14 mouse cellular contexts compared by ENCODE assay signal in genomic region chr13:47056126-47056525, GRCm38 (mm10). TPM values are rescaled to one million over a fixed set of nuclear protein-coding genes. Genes with fewer than 3 reads are reported as not detected.
DNase-seq lines count a peak whose midpoint lies in the region; ATAC-seq lines count a peak whose summit lies in the region.
"Had no signal": no experiment of that assay in that cellular context is flagged by ENCODE, and none has a peak within 500 bp of the region (broad histone marks: within the 10 kb centered on the region; RNA-seq: fewer than 3 reads in every experiment).

No protein-coding gene starts in this region.

- no peaks in the 10 kb centered on the region for H3K9me3 ChIP-seq in forebrain, embryonic 14.5 days (replicated peaks; ENCODE audit: control insufficient read depth, low read length)
- no peaks in the 10 kb centered on the region for H3K9me3 ChIP-seq in forebrain, embryonic 10.5 days
- H3K9me3 ChIP-seq in midbrain, embryonic 13.5 days: no peaks in the 10 kb centered on the region

- H3K4me3 ChIP-seq in forebrain, embryonic 14.5 days (ENCODE audit: low read depth, low read length): no peak overlapping the region
- no peak overlapping the region for H3K4me3 ChIP-seq in forebrain, embryonic 10.5 days
- no peak overlapping the region for H3K4me3 ChIP-seq in midbrain, embryonic 13.5 days (replicated peaks)
- H3K4me3 ChIP-seq: erythroblast, embryonic 14.5 days; heart, adult 2 months; layer of hippocampus, adult 2 months had no signal

- H3K27me3 ChIP-seq in forebrain, embryonic 14.5 days (replicated peaks; ENCODE audit: control insufficient read depth, insufficient read depth, low read length): no peaks in the 10 kb centered on the region
- H3K27me3 ChIP-seq in forebrain, embryonic 10.5 days (ENCODE audit: poor library complexity, severe bottlenecking): no peaks in the 10 kb centered on the region
- no peaks in the 10 kb centered on the region for H3K27me3 ChIP-seq in midbrain, embryonic 13.5 days

- DNase-seq in forebrain, embryonic 14.5 days (ENCODE audit: low spot score): peak; percentile 10
- DNase-seq in forebrain, embryonic 10.5 days (ENCODE audit: extremely low spot score, low spot score): no peak
- DNase-seq in frontal cortex, postnatal 14 days (ENCODE audit: low spot score in 2 of 2): peak; percentile 48 to 65
- DNase-seq in thymus, postnatal 0 days (ENCODE audit: low spot score): peak; percentile 83
- no peak for DNase-seq in gastrocnemius, adult 8-10 months (ENCODE audit: low spot score in 2 of 2)
- no peak for DNase-seq in cerebellum, postnatal 25 days
- DNase-seq: cerebellum, adult 11-12 months; heart, adult 2 months; lung, adult 18-20 months had no signal

- no peak overlapping the region for H3K4me2 ChIP-seq in forebrain, embryonic 14.5 days (ENCODE audit: low read length)
- H3K4me2 ChIP-seq in midbrain, embryonic 13.5 days (replicated peaks): no peak overlapping the region
- H3K4me2 ChIP-seq: hindbrain, embryonic 14.5 days had no signal

- 0 out of 2 replicates have a peak, but pooled peaks cover 2% of the 10 kb centered on the region for H3K4me1 ChIP-seq in forebrain, embryonic 14.5 days (ENCODE audit: control insufficient read depth, insufficient read depth, low read length)
- peaks cover 9% of the 10 kb centered on the region for H3K4me1 ChIP-seq in forebrain, embryonic 10.5 days
- H3K4me1 ChIP-seq in midbrain, embryonic 13.5 days (replicated peaks): no peaks in the 10 kb centered on the region

- no peak for ATAC-seq in forebrain, embryonic 14.5 days
- peak; percentile 24; the same call in 1 of the 2 replicates for ATAC-seq in megakaryocyte, adult 5-6 weeks (ENCODE audit: poor library complexity, severe bottlenecking)
- no peak for ATAC-seq in midbrain, embryonic 13.5 days

- no peak overlapping the region for H3K9ac ChIP-seq in forebrain, embryonic 14.5 days (ENCODE audit: low read length)
- no peak overlapping the region for H3K9ac ChIP-seq in midbrain, embryonic 13.5 days (replicated peaks)
- H3K9ac ChIP-seq: hindbrain, embryonic 14.5 days had no signal

- no peak overlapping the region for H3K27ac ChIP-seq in forebrain, embryonic 14.5 days (ENCODE audit: low read depth, low read length)
- H3K27ac ChIP-seq in forebrain, embryonic 10.5 days: no peak overlapping the region
- no peak overlapping the region for H3K27ac ChIP-seq in midbrain, embryonic 13.5 days
- H3K27ac ChIP-seq: heart, adult 2 months; hindbrain, embryonic 14.5 days; layer of hippocampus, adult 2 months had no signal

- H3K36me3 ChIP-seq in forebrain, embryonic 14.5 days (ENCODE audit: control insufficient read depth, insufficient read depth, low read length): peaks cover 54% of the 10 kb centered on the region
- H3K36me3 ChIP-seq in forebrain, embryonic 10.5 days (replicated peaks): peaks cover 55% of the 10 kb centered on the region
- peaks cover 87% of the 10 kb centered on the region for H3K36me3 ChIP-seq in midbrain, embryonic 13.5 days

- 84% methylated on average over 11 of the region's 11 CpGs for WGBS in forebrain, embryonic 14.5 days
- WGBS in forebrain, embryonic 10.5 days: 94% methylated on average over 11 of the region's 11 CpGs
- WGBS in midbrain, embryonic 13.5 days: 95% methylated on average over 11 of the region's 11 CpGs

RNA-seq across cellular contexts. Expression of gene Tpmt, which starts 11.6 kb away (rescaled TPM):
- polyA plus RNA-seq in forebrain, embryonic 14.5 days (2014; fragmentation: Nextera tagmentation; extraction: Ambion mirVana): 25.1 and 29.1 TPM in 2 replicates
- polyA plus RNA-seq in forebrain, embryonic 10.5 days (2016; fragmentation: Nextera tagmentation; extraction: Ambion mirVana): 29.9 and 32.0 TPM in 2 replicates
- 7.0 and 9.8 TPM in 2 replicates for total RNA-seq in megakaryocyte, adult 5-6 weeks (2015)
- 8.6 TPM in 2 replicates for total RNA-seq in megakaryocyte, adult 5-6 weeks (2017)
- 6.9 and 11.0 TPM in 2 replicates for polyA plus RNA-seq in thymus, postnatal 0 days (2015; fragmentation: Nextera tagmentation; extraction: Ambion mirVana)
- 30.0 and 32.3 TPM in 2 replicates for polyA plus RNA-seq in midbrain, embryonic 13.5 days (2015; fragmentation: Nextera tagmentation; extraction: Ambion mirVana)
- total RNA-seq in gastrocnemius, adult 8-10 months (2022): 1 to 10 TPM; 3.6 to 8.1 (median 5.1) TPM
- polyA plus RNA-seq: erythroblast, embryonic 14.5 days had no signal

RNA-seq across cellular contexts. Expression of gene Kdm1b, which starts 12.8 kb away (rescaled TPM):
- polyA plus RNA-seq in forebrain, embryonic 14.5 days (2014; fragmentation: Nextera tagmentation; extraction: Ambion mirVana): 19.7 and 21.2 TPM in 2 replicates
- polyA plus RNA-seq in forebrain, embryonic 10.5 days (2016; fragmentation: Nextera tagmentation; extraction: Ambion mirVana): 15.8 and 17.7 TPM in 2 replicates
- 9.7 and 10.0 TPM in 2 replicates for total RNA-seq in megakaryocyte, adult 5-6 weeks (2015)
- 9.6 and 11.3 TPM in 2 replicates for total RNA-seq in megakaryocyte, adult 5-6 weeks (2017)
- polyA plus RNA-seq in thymus, postnatal 0 days (2015; fragmentation: Nextera tagmentation; extraction: Ambion mirVana): 18.6 and 20.0 TPM in 2 replicates
- polyA plus RNA-seq in midbrain, embryonic 13.5 days (2015; fragmentation: Nextera tagmentation; extraction: Ambion mirVana): 20.6 and 22.3 TPM in 2 replicates
- 1 to 10 TPM; 6.7 to 8.4 (median 7.0) TPM for total RNA-seq in gastrocnemius, adult 8-10 months (2022)

RNA-seq across cellular contexts. Expression of gene Nhlrc1, which starts 41.5 kb away (rescaled TPM):
- polyA plus RNA-seq in forebrain, embryonic 14.5 days (2014; fragmentation: Nextera tagmentation; extraction: Ambion mirVana): 10.8 and 13.8 TPM in 2 replicates
- 3.9 and 4.2 TPM in 2 replicates for polyA plus RNA-seq in forebrain, embryonic 10.5 days (2016; fragmentation: Nextera tagmentation; extraction: Ambion mirVana)
- 0.07 and 0.14 TPM in 2 replicates for total RNA-seq in megakaryocyte, adult 5-6 weeks (2015)
- total RNA-seq in megakaryocyte, adult 5-6 weeks (2017): 0.28 and 0.70 TPM in 2 replicates
- 1.1 and 1.2 TPM in 2 replicates for polyA plus RNA-seq in thymus, postnatal 0 days (2015; fragmentation: Nextera tagmentation; extraction: Ambion mirVana)
- polyA plus RNA-seq in midbrain, embryonic 13.5 days (2015; fragmentation: Nextera tagmentation; extraction: Ambion mirVana): 10.1 and 12.2 TPM in 2 replicates
- total RNA-seq in gastrocnemius, adult 8-10 months (2022): 1 to 10 TPM; 5.3 to 6.8 (median 5.6) TPM
- polyA plus RNA-seq: erythroblast, embryonic 14.5 days had no signal

RNA-seq across cellular contexts. Expression of gene Dek, which starts 49.9 kb away (rescaled TPM):
- polyA plus RNA-seq in forebrain, embryonic 14.5 days (2014; fragmentation: Nextera tagmentation; extraction: Ambion mirVana): 119 and 140 TPM in 2 replicates
- 434 and 448 TPM in 2 replicates for polyA plus RNA-seq in forebrain, embryonic 10.5 days (2016; fragmentation: Nextera tagmentation; extraction: Ambion mirVana)
- 584 and 589 TPM in 2 replicates for total RNA-seq in megakaryocyte, adult 5-6 weeks (2015)
- total RNA-seq in megakaryocyte, adult 5-6 weeks (2017): 678 and 828 TPM in 2 replicates
- 305 and 380 TPM in 2 replicates for polyA plus RNA-seq in thymus, postnatal 0 days (2015; fragmentation: Nextera tagmentation; extraction: Ambion mirVana)
- 186 and 197 TPM in 2 replicates for polyA plus RNA-seq in midbrain, embryonic 13.5 days (2015; fragmentation: Nextera tagmentation; extraction: Ambion mirVana)
- total RNA-seq in gastrocnemius, adult 8-10 months (2022): 10 to 100 TPM; 30.6 to 39.9 (median 36.6) TPM

Comparison
In these comparisons a context has a peak if more than half of its experiments do, and no peak if none do; other contexts are left out.
1. DNase-seq: peak in forebrain, embryonic 14.5 days (single experiment), frontal cortex, postnatal 14 days (2 of 2) and thymus, postnatal 0 days (single experiment); none in forebrain, embryonic 10.5 days (single experiment), gastrocnemius, adult 8-10 months (0 of 2) and cerebellum, postnatal 25 days (0 of 2).